Mouse (Mus musculus): ENCODE data around the gene Fam186b. TPM values are rescaled to one million over a fixed set of nuclear protein-coding genes. Genes with fewer than 3 reads are reported as not detected.

Gene Fam186b
- polyA plus RNA-seq, 1 experiment from 2014 or later = 0.11 TPM

- Histone ChIP-seq H3K9me3 (replicated peaks; ENCODE audit: control insufficient read depth, low read length) (no peaks in the 10 kb centered on the region), H3K36me3 (ENCODE audit: control insufficient read depth, insufficient read depth, low read length) (no peaks in the 10 kb centered on the region), H3K27me3 (replicated peaks; ENCODE audit: control insufficient read depth, insufficient read depth, low read length) (peaks cover 26% of the 10 kb centered on the region), H3K27ac (ENCODE audit: low read depth, low read length) (no peak overlapping the region), H3K4me1 (ENCODE audit: control insufficient read depth, insufficient read depth, low read length) (no peaks in the 10 kb centered on the region), H3K9ac (ENCODE audit: low read length) (no peak overlapping the region), H3K4me3 (ENCODE audit: low read depth, low read length) (no peak overlapping the region), H3K4me2 (ENCODE audit: low read length) (no peak overlapping the region)
- DNase-seq (ENCODE audit: low spot score) (no peak), ATAC-seq (no peak)
- WGBS = 69% methylated on average over 10 of the region's 10 CpGs
These were observed 63.7 kb downstream of the Fam186b start for GRCm38 (mm10) chr15:99231998-99232397.

- H3K9ac ChIP-seq (ENCODE audit: low read length) = no peak overlapping the region; the same call in 1 of the 2 replicates
These were observed 69.6 kb downstream of the Fam186b start for GRCm38 (mm10) chr15:99226090-99226489.

GRCm38 (mm10) chr15:99225081-99225810, 70.4 kb downstream of the Fam186b start:
- Histone ChIP-seq H3K4me2 (ENCODE audit: low read length) (peak overlapping the region; percentile 53), H3K36me3 (ENCODE audit: control insufficient read depth, insufficient read depth, low read length) (no peaks in the 10 kb centered on the region), H3K4me3 (ENCODE audit: low read depth, low read length) (peak overlapping the region; percentile 41), H3K9me3 (replicated peaks; ENCODE audit: control insufficient read depth, low read length) (no peaks in the 10 kb centered on the region), H3K27me3 (replicated peaks; ENCODE audit: control insufficient read depth, insufficient read depth, low read length) (peaks cover 84% of the 10 kb centered on the region), H3K9ac (ENCODE audit: low read length) (peak overlapping the region; percentile 6; the same call in 1 of the 2 replicates), H3K4me1 (ENCODE audit: control insufficient read depth, insufficient read depth, low read length) (peaks cover 16% of the 10 kb centered on the region), H3K27ac (ENCODE audit: low read depth, low read length) (0 out of 2 replicates have a peak overlapping the region, but pooled peaks have one; percentile 27)
- 2% methylated on average over 22 of the region's 22 CpGs for WGBS
- peak; percentile 73; the same call in 1 of the 2 replicates for ATAC-seq
- peak; percentile 84 for DNase-seq (ENCODE audit: low spot score)

More at GRCm38 (mm10) chr15:99226090-99226489, 69.6 kb downstream of the Fam186b start:
- ATAC-seq (no peak), DNase-seq (ENCODE audit: low spot score) (no peak)
- H3K27ac ChIP-seq (ENCODE audit: low read depth, low read length) = no peak overlapping the region
- no peaks in the 10 kb centered on the region for H3K9me3 ChIP-seq (replicated peaks; ENCODE audit: control insufficient read depth, low read length)
- 15% methylated on average over 14 of the region's 14 CpGs for WGBS
- H3K27me3 ChIP-seq (replicated peaks; ENCODE audit: control insufficient read depth, insufficient read depth, low read length) = peaks cover 84% of the 10 kb centered on the region
- H3K4me3 ChIP-seq (ENCODE audit: low read depth, low read length) = peak overlapping the region; percentile 41; the same call in 1 of the 2 replicates
- H3K4me2 ChIP-seq (ENCODE audit: low read length) = peak overlapping the region; percentile 53
- H3K4me1 ChIP-seq (ENCODE audit: control insufficient read depth, insufficient read depth, low read length) = peaks cover 16% of the 10 kb centered on the region
- no peaks in the 10 kb centered on the region for H3K36me3 ChIP-seq (ENCODE audit: control insufficient read depth, insufficient read depth, low read length)

GRCm38 (mm10) chr15:99224208-99224911, 71.3 kb downstream of the Fam186b start, which contains the start of gene Kcnh3:
Gene Kcnh3 (plus strand): TSS chr15:99224861.
- H3K9ac ChIP-seq (ENCODE audit: low read length) = peak within 1 kb of the TSS; percentile 41
- DNase-seq (ENCODE audit: low spot score) (peak; percentile 80), ATAC-seq (peak; percentile 66)
- peaks cover 86% of the 10 kb centered on the region for H3K27me3 ChIP-seq (replicated peaks; ENCODE audit: control insufficient read depth, insufficient read depth, low read length)
- peak within 1 kb of the TSS; percentile 53 for H3K4me2 ChIP-seq (ENCODE audit: low read length)
- H3K4me3 ChIP-seq (ENCODE audit: low read depth, low read length) = peak within 1 kb of the TSS; percentile 41
- no peaks in the 10 kb centered on the region for H3K36me3 ChIP-seq (ENCODE audit: control insufficient read depth, insufficient read depth, low read length)
- peaks cover 16% of the 10 kb centered on the region for H3K4me1 ChIP-seq (ENCODE audit: control insufficient read depth, insufficient read depth, low read length)
- no peaks in the 10 kb centered on the region for H3K9me3 ChIP-seq (replicated peaks; ENCODE audit: control insufficient read depth, low read length)
- WGBS = under 1% methylated on average over 54 of the region's 66 CpGs
- peak within 1 kb of the TSS; percentile 27; the same call in 1 of the 2 replicates for H3K27ac ChIP-seq (ENCODE audit: low read depth, low read length)

- DNase-seq (ENCODE audit: low spot score) = peak; percentile 55
These were observed 72.0 kb downstream of the Fam186b start for GRCm38 (mm10) chr15:99223585-99224207.

GRCm38 (mm10) chr15:99222794-99223584, 72.7 kb downstream of the Fam186b start:
- Histone ChIP-seq H3K4me3 (ENCODE audit: low read depth, low read length) (peak overlapping the region; percentile 41), H3K4me1 (ENCODE audit: control insufficient read depth, insufficient read depth, low read length) (peaks cover 16% of the 10 kb centered on the region), H3K36me3 (ENCODE audit: control insufficient read depth, insufficient read depth, low read length) (no peaks in the 10 kb centered on the region), H3K9me3 (replicated peaks; ENCODE audit: control insufficient read depth, low read length) (no peaks in the 10 kb centered on the region), H3K4me2 (ENCODE audit: low read length) (peak overlapping the region; percentile 53), H3K27ac (ENCODE audit: low read depth, low read length) (no peak overlapping the region), H3K27me3 (replicated peaks; ENCODE audit: control insufficient read depth, insufficient read depth, low read length) (peaks cover 73% of the 10 kb centered on the region), H3K9ac (ENCODE audit: low read length) (peak overlapping the region; percentile 41)
- ATAC-seq (no peak), DNase-seq (ENCODE audit: low spot score) (no peak)
- 3% methylated on average over 18 of the region's 18 CpGs for WGBS

More at GRCm38 (mm10) chr15:99223585-99224207, 72.0 kb downstream of the Fam186b start:
- peaks cover 16% of the 10 kb centered on the region for H3K4me1 ChIP-seq (ENCODE audit: control insufficient read depth, insufficient read depth, low read length)
- no peaks in the 10 kb centered on the region for H3K36me3 ChIP-seq (ENCODE audit: control insufficient read depth, insufficient read depth, low read length)
- H3K9ac ChIP-seq (ENCODE audit: low read length) = peak overlapping the region; percentile 41
- WGBS = 1% methylated on average over 33 of the region's 46 CpGs
- H3K4me2 ChIP-seq (ENCODE audit: low read length) = peak overlapping the region; percentile 53
- no peak for ATAC-seq
- H3K27ac ChIP-seq (ENCODE audit: low read depth, low read length) = no peak overlapping the region
- H3K27me3 ChIP-seq (replicated peaks; ENCODE audit: control insufficient read depth, insufficient read depth, low read length) = peaks cover 80% of the 10 kb centered on the region
- peak overlapping the region; percentile 41 for H3K4me3 ChIP-seq (ENCODE audit: low read depth, low read length)
- H3K9me3 ChIP-seq (replicated peaks; ENCODE audit: control insufficient read depth, low read length) = no peaks in the 10 kb centered on the region

- Histone ChIP-seq H3K4me2 (ENCODE audit: low read length) (no peak overlapping the region), H3K4me3 (ENCODE audit: low read depth, low read length) (no peak overlapping the region), H3K4me1 (ENCODE audit: control insufficient read depth, insufficient read depth, low read length) (peaks cover 16% of the 10 kb centered on the region), H3K9me3 (replicated peaks; ENCODE audit: control insufficient read depth, low read length) (no peaks in the 10 kb centered on the region), H3K36me3 (ENCODE audit: control insufficient read depth, insufficient read depth, low read length) (no peaks in the 10 kb centered on the region), H3K9ac (ENCODE audit: low read length) (no peak overlapping the region), H3K27me3 (replicated peaks; ENCODE audit: control insufficient read depth, insufficient read depth, low read length) (peaks cover 58% of the 10 kb centered on the region), H3K27ac (ENCODE audit: low read depth, low read length) (no peak overlapping the region)
- 11% methylated on average over 8 of the region's 8 CpGs for WGBS
- DNase-seq (ENCODE audit: low spot score) = no peak
- no peak for ATAC-seq
These were observed 74.3 kb downstream of the Fam186b start for GRCm38 (mm10) chr15:99221315-99221952.

All from forebrain, embryonic 14.5 days (tissue).